Mouse (Mus musculus): ENCODE measurements around the gene Tyw3.

- TF ChIP-seq GATA1 (IDR thresholded peaks at IDR 0.05; ENCODE audit: low read length): no peak
- TF ChIP-seq TAL1 (IDR thresholded peaks at IDR 0.05; ENCODE audit: low read length): no peak
Measured at GRCm38 (mm10) chr3:154528973-154529372, 67.9 kb downstream of the Tyw3 start.
